Mouse (Mus musculus): Measurements from ENCODE around the gene Mark1. TPM values are rescaled to one million over a fixed set of nuclear protein-coding genes. Genes with fewer than 3 reads are reported as not detected.

Gene Mark1
- polyA plus RNA-seq, 1 experiment from 2014 or later = 3.2 TPM

DNA sequence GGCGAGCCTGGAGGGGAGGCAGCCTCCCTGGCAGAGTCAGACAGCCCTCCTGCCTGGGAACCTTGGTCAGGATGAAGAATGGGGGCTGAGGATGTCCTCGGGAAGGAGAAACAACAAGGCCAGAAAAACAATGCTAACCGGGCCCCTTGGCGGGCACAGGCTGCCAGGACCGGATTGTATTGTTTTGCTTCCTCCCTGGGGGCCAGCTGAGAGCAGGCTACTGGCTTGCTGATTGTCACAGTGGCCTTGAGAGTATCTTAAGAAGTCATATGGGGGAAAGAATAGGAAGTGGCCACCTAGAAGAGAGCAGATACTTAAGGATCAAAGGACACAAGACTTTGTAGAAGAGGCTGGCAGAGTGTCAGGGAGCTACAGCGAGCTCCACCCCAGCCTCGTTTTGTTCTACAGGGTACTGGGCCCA is 135.0 kb downstream of the Mark1 start:
- H3K4me3 ChIP-seq (ENCODE audit: low read depth, low read length) = no peak overlapping the region
- WGBS = 52% methylated on average over 7 of the region's 7 CpGs
- no peaks in the 10 kb centered on the region for H3K36me3 ChIP-seq (ENCODE audit: control insufficient read depth, insufficient read depth, low read length)
- H3K4me2 ChIP-seq (ENCODE audit: low read depth, severe bottlenecking) = no peak overlapping the region
- ATAC-seq (ENCODE audit: insufficient number of reproducible peaks, low FRiP score, low TSS enrichment, low read depth) (no peak), DNase-seq (ENCODE audit: low spot score) (no peak)
- no peak overlapping the region for H3K27ac ChIP-seq (replicated peaks; ENCODE audit: low read depth, low read length)
- H3K27me3 ChIP-seq (ENCODE audit: control insufficient read depth, insufficient read depth, low read length) = no peaks in the 10 kb centered on the region
- H3K9me3 ChIP-seq (ENCODE audit: control insufficient read depth, low read length) = no peaks in the 10 kb centered on the region
- no peak overlapping the region for H3K9ac ChIP-seq (ENCODE audit: low read length)
- no peaks in the 10 kb centered on the region for H3K4me1 ChIP-seq (ENCODE audit: control insufficient read depth, insufficient read depth, low read length)

DNA sequence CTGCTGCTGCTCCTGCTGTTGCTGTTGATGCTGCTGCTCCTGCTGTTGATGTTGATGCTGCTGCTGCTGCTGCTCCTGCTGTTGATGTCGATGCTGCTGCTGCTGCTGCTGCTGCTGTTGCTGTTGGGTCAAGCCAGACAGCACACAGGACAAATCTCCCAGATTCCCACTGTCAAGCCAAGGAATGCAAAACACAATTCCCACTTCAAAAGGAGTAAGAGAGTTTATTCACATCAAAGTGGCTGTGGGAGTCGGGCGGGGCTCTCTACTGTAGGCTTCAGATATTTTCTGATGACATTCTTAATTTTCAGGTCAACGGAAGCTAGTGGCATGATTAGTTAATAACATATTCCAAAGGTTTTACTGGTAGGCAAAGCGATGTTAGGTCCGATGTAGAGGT is 136.7 kb downstream of the Mark1 start:
- ATAC-seq (ENCODE audit: insufficient number of reproducible peaks, low FRiP score, low TSS enrichment, low read depth) = no peak
- 86% methylated on average over 6 of the region's 6 CpGs for WGBS
- Histone ChIP-seq H3K4me2 (ENCODE audit: low read depth, severe bottlenecking) (no peak overlapping the region), H3K36me3 (ENCODE audit: control insufficient read depth, insufficient read depth, low read length) (no peaks in the 10 kb centered on the region), H3K27ac (replicated peaks; ENCODE audit: low read depth, low read length) (no peak overlapping the region), H3K4me3 (ENCODE audit: low read depth, low read length) (no peak overlapping the region), H3K9me3 (ENCODE audit: control insufficient read depth, low read length) (no peaks in the 10 kb centered on the region), H3K27me3 (ENCODE audit: control insufficient read depth, insufficient read depth, low read length) (no peaks in the 10 kb centered on the region), H3K9ac (ENCODE audit: low read length) (no peak overlapping the region), H3K4me1 (ENCODE audit: control insufficient read depth, insufficient read depth, low read length) (no peaks in the 10 kb centered on the region)
- DNase-seq (ENCODE audit: low spot score) = no peak

DNA sequence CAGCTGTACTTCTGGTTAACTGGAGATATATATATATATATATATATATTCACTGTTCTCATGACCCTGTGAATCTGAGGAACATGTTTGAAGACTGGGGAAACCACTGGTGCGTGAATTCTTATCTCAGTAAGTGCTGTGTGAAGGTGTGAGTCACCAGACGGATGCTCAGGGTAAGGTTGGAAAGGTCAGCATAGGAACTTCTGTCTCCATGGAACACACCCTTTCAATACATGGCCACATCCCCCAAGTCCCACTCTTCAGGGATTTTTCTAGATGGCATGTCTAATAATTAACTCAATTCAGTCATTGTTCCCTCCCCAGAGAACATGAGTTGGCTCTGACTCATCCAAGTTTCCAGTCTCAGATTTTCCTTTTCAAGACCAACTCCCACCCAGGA is 137.8 kb downstream of the Mark1 start:
- Histone ChIP-seq H3K4me3 (ENCODE audit: low read depth, low read length) (no peak overlapping the region), H3K4me2 (ENCODE audit: low read depth, severe bottlenecking) (no peak overlapping the region), H3K4me1 (ENCODE audit: control insufficient read depth, insufficient read depth, low read length) (no peaks in the 10 kb centered on the region), H3K27ac (replicated peaks; ENCODE audit: low read depth, low read length) (no peak overlapping the region), H3K9ac (ENCODE audit: low read length) (no peak overlapping the region), H3K36me3 (ENCODE audit: control insufficient read depth, insufficient read depth, low read length) (no peaks in the 10 kb centered on the region), H3K27me3 (ENCODE audit: control insufficient read depth, insufficient read depth, low read length) (no peaks in the 10 kb centered on the region), H3K9me3 (ENCODE audit: control insufficient read depth, low read length) (no peaks in the 10 kb centered on the region)
- no peak for DNase-seq (ENCODE audit: low spot score)
- ATAC-seq (ENCODE audit: insufficient number of reproducible peaks, low FRiP score, low TSS enrichment, low read depth) = no peak
- WGBS = 84% methylated on average over 2 of the region's 2 CpGs

DNA sequence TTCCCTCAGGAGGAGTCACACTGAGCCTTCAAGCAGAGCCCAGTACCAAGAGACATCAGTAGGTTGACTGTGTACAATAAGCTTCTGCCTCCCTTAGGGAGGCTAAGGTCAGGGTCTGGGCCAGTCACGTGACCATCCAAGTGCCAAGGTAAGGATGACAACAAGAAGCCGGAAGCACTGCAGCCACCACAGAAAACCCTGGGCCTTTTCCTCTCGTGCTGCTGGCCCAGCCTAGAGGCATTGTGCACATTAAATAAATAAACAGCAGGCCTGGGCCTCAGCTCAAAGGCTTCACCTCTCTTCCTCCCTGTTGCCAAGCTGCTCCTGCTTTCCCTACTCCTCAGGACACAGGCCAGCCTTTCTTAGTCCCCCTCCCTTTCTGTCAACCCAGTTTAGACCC is 139.1 kb downstream of the Mark1 start:
- ATAC-seq (ENCODE audit: insufficient number of reproducible peaks, low FRiP score, low TSS enrichment, low read depth) = no peak
- Histone ChIP-seq H3K27ac (replicated peaks; ENCODE audit: low read depth, low read length) (no peak overlapping the region), H3K4me2 (ENCODE audit: low read depth, severe bottlenecking) (no peak overlapping the region), H3K9me3 (ENCODE audit: control insufficient read depth, low read length) (no peaks in the 10 kb centered on the region), H3K4me1 (ENCODE audit: control insufficient read depth, insufficient read depth, low read length) (no peaks in the 10 kb centered on the region), H3K4me3 (ENCODE audit: low read depth, low read length) (no peak overlapping the region), H3K9ac (ENCODE audit: low read length) (no peak overlapping the region), H3K36me3 (ENCODE audit: control insufficient read depth, insufficient read depth, low read length) (no peaks in the 10 kb centered on the region), H3K27me3 (ENCODE audit: control insufficient read depth, insufficient read depth, low read length) (no peaks in the 10 kb centered on the region)
- 67% methylated on average over 3 of the region's 3 CpGs for whole genome bisulfite sequencing
- DNase-seq (ENCODE audit: low spot score) = no peak

DNA sequence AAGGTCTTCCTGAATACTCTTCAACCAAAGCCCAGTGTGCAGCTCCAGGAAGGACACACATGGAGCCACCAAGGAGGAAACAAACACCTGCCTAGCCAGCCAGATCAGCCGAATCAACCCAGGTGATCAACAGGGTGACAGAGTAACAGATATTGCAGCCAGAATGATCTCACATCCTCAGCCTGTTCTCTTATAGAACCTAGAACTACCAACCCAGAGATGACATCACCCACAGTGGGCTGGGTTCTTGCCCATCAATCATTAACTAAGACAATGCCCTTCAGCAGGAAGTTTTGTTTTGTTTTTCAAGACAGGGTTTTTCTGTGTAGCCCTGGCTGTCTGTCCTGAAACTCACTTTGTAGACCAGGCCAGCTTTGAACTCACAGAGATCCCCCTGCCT is 141.1 kb downstream of the Mark1 start:
- DNase-seq (ENCODE audit: low spot score) = no peak
- WGBS = 89% methylated on average over 1 of the region's 1 CpGs

DNA sequence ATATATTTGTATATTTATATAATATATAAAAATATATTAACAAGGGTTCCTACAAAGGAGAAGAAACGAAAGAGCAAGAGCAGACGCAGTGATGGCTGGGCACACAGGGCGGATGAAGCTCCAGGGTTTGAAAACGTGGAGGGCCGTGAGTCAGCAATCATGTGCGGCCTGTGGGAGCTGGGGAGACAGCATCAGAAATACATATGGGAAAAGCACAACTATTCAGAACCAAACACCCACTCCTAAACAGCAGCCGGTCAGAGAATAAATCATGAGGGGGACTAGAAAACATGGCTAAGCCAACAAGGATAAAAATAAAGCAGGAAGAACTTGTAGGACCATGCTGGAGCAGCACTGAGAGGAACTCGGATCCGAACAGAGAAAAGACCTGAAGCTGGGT is 142.2 kb downstream of the Mark1 start:
- H3K9ac ChIP-seq (ENCODE audit: low read length) = no peak overlapping the region
- H3K4me3 ChIP-seq (ENCODE audit: low read depth, low read length) = no peak overlapping the region
- ATAC-seq (ENCODE audit: insufficient number of reproducible peaks, low FRiP score, low TSS enrichment, low read depth) (no peak), DNase-seq (ENCODE audit: low spot score) (no peak)
- H3K9me3 ChIP-seq (ENCODE audit: control insufficient read depth, low read length) = no peaks in the 10 kb centered on the region
- H3K36me3 ChIP-seq (ENCODE audit: control insufficient read depth, insufficient read depth, low read length) = no peaks in the 10 kb centered on the region
- 91% methylated on average over 9 of the region's 9 CpGs for WGBS
- no peak overlapping the region for H3K27ac ChIP-seq (replicated peaks; ENCODE audit: low read depth, low read length)
- no peak overlapping the region for H3K4me2 ChIP-seq (ENCODE audit: low read depth, severe bottlenecking)
- H3K27me3 ChIP-seq (ENCODE audit: control insufficient read depth, insufficient read depth, low read length) = no peaks in the 10 kb centered on the region
- no peaks in the 10 kb centered on the region for H3K4me1 ChIP-seq (ENCODE audit: control insufficient read depth, insufficient read depth, low read length)

More for the DNA sequence above, 141.1 kb downstream of the Mark1 start:
- no peak for ATAC-seq (ENCODE audit: insufficient number of reproducible peaks, low FRiP score, low TSS enrichment, low read depth)
- H3K27me3 ChIP-seq (ENCODE audit: control insufficient read depth, insufficient read depth, low read length) = no peaks in the 10 kb centered on the region
- H3K4me1 ChIP-seq (ENCODE audit: control insufficient read depth, insufficient read depth, low read length) = no peaks in the 10 kb centered on the region
- H3K9me3 ChIP-seq (ENCODE audit: control insufficient read depth, low read length) = no peaks in the 10 kb centered on the region
- H3K4me3 ChIP-seq (ENCODE audit: low read depth, low read length) = no peak overlapping the region
- H3K27ac ChIP-seq (replicated peaks; ENCODE audit: low read depth, low read length) = no peak overlapping the region
- H3K4me2 ChIP-seq (ENCODE audit: low read depth, severe bottlenecking) = no peak overlapping the region
- no peaks in the 10 kb centered on the region for H3K36me3 ChIP-seq (ENCODE audit: control insufficient read depth, insufficient read depth, low read length)
- no peak overlapping the region for H3K9ac ChIP-seq (ENCODE audit: low read length)

DNA sequence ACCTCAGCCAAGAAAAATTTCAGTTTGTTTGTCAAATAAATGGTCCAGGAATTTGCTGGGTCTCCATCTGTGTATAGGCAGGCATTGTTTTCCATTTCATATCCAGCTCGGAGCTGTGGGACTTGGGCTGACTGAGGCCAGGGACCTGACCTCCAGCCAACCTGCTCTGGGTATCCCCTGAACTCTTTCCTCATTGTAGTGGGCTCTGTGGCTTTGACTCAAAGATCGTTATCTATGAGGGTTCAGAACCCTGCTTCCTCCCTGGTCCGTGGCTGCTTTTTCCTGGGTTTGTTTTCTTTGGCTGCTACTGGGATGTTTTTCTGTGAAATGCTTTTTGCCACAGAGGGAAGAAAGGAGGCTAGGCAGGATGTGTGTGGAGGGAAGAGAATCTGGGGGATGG is 145.4 kb downstream of the Mark1 start:
- Histone ChIP-seq H3K4me2 (ENCODE audit: low read depth, severe bottlenecking) (no peak overlapping the region), H3K27me3 (ENCODE audit: control insufficient read depth, insufficient read depth, low read length) (0 out of 2 replicates have a peak, but pooled peaks cover 3% of the 10 kb centered on the region), H3K36me3 (ENCODE audit: control insufficient read depth, insufficient read depth, low read length) (no peaks in the 10 kb centered on the region), H3K27ac (replicated peaks; ENCODE audit: low read depth, low read length) (no peak overlapping the region), H3K9ac (ENCODE audit: low read length) (no peak overlapping the region), H3K4me1 (ENCODE audit: control insufficient read depth, insufficient read depth, low read length) (0 out of 2 replicates have a peak, but pooled peaks cover 2% of the 10 kb centered on the region), H3K9me3 (ENCODE audit: control insufficient read depth, low read length) (no peaks in the 10 kb centered on the region), H3K4me3 (ENCODE audit: low read depth, low read length) (no peak overlapping the region)
- 71% methylated on average over 3 of the region's 3 CpGs for WGBS
- no peak for ATAC-seq (ENCODE audit: insufficient number of reproducible peaks, low FRiP score, low TSS enrichment, low read depth)
- DNase-seq (ENCODE audit: low spot score) = no peak

DNA sequence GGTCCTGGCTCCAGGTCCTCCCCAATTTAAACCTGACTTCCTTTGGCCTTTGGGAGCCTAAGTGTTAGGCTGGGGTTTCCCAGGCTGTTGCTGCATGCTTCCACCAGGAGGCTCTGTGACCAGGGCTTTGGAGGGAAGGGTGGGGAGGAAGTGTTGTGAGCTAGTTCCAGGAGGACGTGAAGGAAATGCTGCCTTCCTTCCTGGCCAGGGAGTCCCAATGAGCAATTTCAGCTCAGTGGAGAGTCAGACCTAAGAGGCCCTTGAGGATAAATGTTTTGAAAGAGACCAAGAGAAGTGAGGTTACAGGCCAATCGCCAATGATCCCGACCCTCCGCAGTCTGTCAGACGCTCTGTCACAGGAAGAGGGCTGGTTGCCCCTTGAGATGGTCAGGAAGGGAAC is 146.0 kb downstream of the Mark1 start:
- Histone ChIP-seq H3K4me2 (ENCODE audit: low read depth, severe bottlenecking) (peak overlapping the region; percentile 27; the same call in 1 of the 2 replicates), H3K27ac (replicated peaks; ENCODE audit: low read depth, low read length) (no peak overlapping the region), H3K4me3 (ENCODE audit: low read depth, low read length) (no peak overlapping the region), H3K36me3 (ENCODE audit: control insufficient read depth, insufficient read depth, low read length) (no peaks in the 10 kb centered on the region), H3K9ac (ENCODE audit: low read length) (no peak overlapping the region), H3K9me3 (ENCODE audit: control insufficient read depth, low read length) (no peaks in the 10 kb centered on the region), H3K4me1 (ENCODE audit: control insufficient read depth, insufficient read depth, low read length) (0 out of 2 replicates have a peak, but pooled peaks cover 2% of the 10 kb centered on the region), H3K27me3 (ENCODE audit: control insufficient read depth, insufficient read depth, low read length) (0 out of 2 replicates have a peak, but pooled peaks cover 3% of the 10 kb centered on the region)
- WGBS = 28% methylated on average over 5 of the region's 5 CpGs
- ATAC-seq (ENCODE audit: insufficient number of reproducible peaks, low FRiP score, low TSS enrichment, low read depth) = no peak
- DNase-seq (ENCODE audit: low spot score) = peak; percentile 64

All from limb, embryonic 11.5 days (tissue).